Mouse (Mus musculus) megakaryocyte, adult 5-6 weeks (primary cell): Measurements from ENCODE around the gene Cep135. TPM values are rescaled to one million over a fixed set of nuclear protein-coding genes. Genes with fewer than 3 reads are reported as not detected.

Experiments used
- ATAC-seq: 2 replicates; pipeline ENCODE4 v1.8.0; 2016; ENCODE audit warnings: mild to moderate bottlenecking, inconsistent platforms; ENCODE audit not compliant: poor library complexity, severe bottlenecking
- total RNA-seq, 2 experiments: library from RNA; stranded (forward) in 1 of 2; stranded (reverse) in 1 of 2; fragments of 153-499, 151-499 nt in 1 of 2; fragments of 221-1000, 200-1000 nt in 1 of 2; gene quantifications; 2 replicates each; pipeline versions ENCODE4 v1.2.3 to v1.2.4; 2015 to 2017

Gene Cep135
- total RNA-seq, 2 experiments from 2014 or later = 11.0 to 17.6 TPM

DNA sequence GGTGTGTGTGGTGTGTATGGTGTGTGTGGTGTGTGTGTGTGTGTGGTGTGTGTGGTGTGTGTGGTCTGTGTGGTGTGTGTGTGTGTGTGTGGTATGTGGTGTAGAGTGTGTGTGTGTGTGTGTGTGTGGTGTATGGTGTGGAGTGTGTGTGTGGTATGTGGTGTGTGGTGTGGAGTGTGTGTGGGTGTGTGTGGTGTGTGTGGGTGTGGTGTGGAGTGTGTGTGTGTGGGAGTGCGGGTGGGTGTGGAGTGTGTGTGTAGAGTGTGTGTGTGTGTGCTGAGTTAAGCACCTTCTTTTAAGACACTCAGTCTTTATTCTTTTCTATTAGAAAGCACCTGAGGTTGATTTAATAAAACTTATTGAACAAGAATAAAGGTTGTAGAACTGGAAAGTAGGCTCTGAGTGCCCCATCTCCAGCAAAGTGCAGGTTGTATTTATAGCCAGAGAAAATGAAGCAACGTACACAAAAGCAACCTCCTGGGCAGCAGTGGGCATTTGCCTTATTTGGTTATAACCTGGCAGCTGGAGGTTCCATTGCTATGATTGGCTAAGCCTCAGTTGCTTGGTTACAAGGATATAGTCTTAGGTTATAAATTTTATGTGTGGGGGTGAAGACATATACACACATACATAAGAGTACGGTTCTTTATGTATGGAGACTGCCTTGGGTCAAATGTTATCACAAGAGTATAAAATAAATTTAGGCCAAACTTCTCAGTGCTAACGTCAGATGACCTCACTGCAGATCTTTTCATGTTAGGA lies 93.6 kb downstream of the Cep135 start:
- no peak for ATAC-seq

DNA sequence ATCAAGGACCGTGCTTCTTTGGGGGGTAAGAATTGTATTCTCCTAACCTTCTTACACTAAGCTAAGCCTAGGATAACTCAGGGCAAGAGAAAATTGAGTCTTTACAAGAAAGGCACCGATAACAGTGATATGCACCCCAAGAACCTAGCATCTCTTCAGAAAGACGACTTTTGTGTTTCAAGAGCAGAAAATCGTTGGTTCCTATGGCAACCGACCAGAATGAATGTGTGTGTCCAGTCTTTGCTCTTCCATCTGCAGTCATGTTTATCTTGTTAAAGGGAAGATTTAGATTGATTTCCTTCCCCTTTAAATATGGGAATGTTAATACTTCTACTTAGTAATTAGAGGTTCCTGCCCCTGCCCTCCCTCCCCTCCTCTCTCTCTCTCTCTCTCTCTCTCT lies 95.0 kb downstream of the Cep135 start:
- no peak for ATAC-seq

- no peak for ATAC-seq
Observed at GRCm38 (mm10) chr5:76684658-76685605, 96.4 kb downstream of the Cep135 start.

DNA sequence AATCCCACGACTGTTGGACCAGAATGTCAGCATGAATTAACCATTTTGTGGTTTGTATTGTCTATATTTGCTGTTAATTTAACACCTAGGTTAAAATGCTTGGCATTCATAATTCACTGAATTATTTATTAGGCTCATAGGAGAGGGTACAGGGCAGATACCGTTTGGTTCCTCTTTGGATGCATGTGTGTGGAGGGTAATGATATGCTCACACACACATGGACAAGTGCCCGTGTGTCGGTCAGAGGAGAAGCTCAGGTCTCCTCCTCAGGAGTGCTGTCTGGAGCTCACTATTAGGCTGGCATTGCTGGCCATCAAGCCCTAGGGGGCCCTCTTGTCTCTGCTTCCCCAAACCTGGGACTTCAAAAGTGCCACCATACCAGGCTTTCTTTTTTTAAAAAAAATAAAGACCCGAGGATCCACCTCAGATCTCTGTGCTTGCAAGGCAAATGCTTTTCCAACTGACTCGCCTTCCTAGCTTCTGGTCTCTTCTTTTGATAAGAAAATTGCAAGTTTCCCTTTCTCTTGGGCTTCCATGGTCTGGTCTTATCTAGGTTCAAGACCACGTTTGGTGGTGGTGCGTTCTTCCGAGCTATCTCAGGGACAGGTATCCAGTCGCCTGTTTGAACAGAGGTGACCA lies 99.6 kb downstream of the Cep135 start:
- no peak for ATAC-seq

- ATAC-seq = no peak
Observed at GRCm38 (mm10) chr5:76688643-76689042, 100.1 kb downstream of the Cep135 start.

DNA sequence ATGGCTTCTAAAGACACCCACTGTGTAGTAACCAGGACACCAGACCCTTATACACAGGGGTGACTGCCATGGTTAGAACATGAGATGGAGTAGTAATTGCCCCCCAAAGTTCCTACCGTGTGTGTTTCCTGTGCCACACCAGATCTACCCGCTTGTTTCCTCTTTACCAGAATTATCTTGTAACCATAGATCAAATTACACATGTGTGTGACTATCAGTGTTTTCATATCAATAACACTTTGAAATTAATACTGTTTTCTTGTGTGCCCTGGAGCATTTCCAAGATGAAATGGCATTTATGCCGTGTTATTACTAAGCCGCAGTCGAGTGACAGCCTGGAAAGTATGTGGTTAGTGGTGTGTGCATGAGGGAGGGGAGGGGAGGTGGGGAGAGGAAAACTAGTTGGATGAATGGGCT lies 101.7 kb downstream of the Cep135 start:
- ATAC-seq = no peak

DNA sequence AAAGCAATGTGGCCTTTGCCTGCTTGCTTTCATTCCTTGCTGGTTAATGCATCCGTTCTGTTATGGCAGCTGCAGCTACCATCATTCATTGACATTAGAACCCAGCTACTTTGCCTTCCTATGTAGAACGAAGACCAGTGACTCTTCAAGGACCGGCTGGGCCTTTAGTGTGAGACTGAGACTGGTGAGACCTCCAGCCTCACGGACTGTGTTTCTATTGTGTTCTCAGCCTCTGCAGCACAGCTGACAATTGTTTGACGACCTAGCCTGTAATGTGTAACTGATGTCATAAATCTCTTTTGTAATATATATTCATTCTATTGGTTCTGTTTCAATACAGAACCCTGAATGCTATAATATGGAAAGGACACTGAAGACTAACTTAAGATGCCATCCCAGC lies 102.8 kb downstream of the Cep135 start:
- ATAC-seq = no peak

GRCm38 (mm10) chr5:76691706-76692424 lies 103.4 kb downstream of the Cep135 start:
- no peak for ATAC-seq

Other genes with a start within 250 kb of the Cep135 start
- not detected in 2 replicates for gene Nmu, start 224.9 kb upstream of the Cep135 start, total RNA-seq (2015)
- not detected in 2 replicates for gene Nmu, start 224.9 kb upstream of the Cep135 start, total RNA-seq (2017)
- gene Gm7271, start 104.7 kb upstream of the Cep135 start, total RNA-seq (2015) = not detected in 2 replicates
- not detected in 2 replicates for gene Gm7271, start 104.7 kb upstream of the Cep135 start, total RNA-seq (2017)
- 54.5 and 68.7 TPM in 2 replicates for gene Exoc1, start 59.4 kb upstream of the Cep135 start, total RNA-seq (2015)
- gene Exoc1, start 59.4 kb upstream of the Cep135 start, total RNA-seq (2017) = 64.4 and 85.9 TPM in 2 replicates
- gene C530008M17Rik, start 67.8 kb downstream of the Cep135 start, total RNA-seq (2015) = 0.87 and 1.6 TPM in 2 replicates
- 0.15 and 1.1 TPM in 2 replicates for gene C530008M17Rik, start 67.8 kb downstream of the Cep135 start, total RNA-seq (2017)